Mouse (Mus musculus): ENCODE measurements at regions not wholly inside any gene's neighbourhood (a gene's known extent, or its start where the extent isn't known, plus 50 kb on each side); places are given as distances from the start of the nearest gene placed in this dataset.

DNA sequence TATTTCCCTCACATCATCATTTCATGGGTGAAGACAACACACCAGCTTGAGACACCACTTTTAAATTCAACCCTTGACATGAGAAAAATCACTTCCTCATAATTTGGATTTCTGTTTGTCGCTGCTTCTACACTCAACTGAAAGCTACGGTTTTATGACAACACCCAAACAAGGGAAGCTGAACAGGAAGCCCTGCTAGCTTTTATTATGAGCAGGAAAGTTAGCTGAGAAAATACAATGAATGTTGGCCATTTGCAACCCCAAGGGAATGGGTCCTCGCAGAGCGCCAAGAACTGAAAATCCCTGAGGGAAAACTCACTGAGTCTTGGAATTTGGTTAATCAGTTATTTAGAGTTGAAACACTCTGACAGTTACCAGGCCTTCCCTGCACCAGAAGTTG lies 311.9 kb downstream of the Epha4 start:
- Histone ChIP-seq H3K4me3 (ENCODE audit: low read depth, low read length) (no peak overlapping the region), H3K27me3 (replicated peaks; ENCODE audit: control insufficient read depth, insufficient read depth, low read length) (no peaks in the 10 kb centered on the region), H3K9me3 (ENCODE audit: control insufficient read depth, low read length) (no peaks in the 10 kb centered on the region), H3K4me2 (ENCODE audit: low read depth, low read length) (no peak overlapping the region), H3K36me3 (ENCODE audit: control insufficient read depth, insufficient read depth, low read length) (no peaks in the 10 kb centered on the region), H3K4me1 (ENCODE audit: control insufficient read depth, insufficient read depth, low read length) (no peaks in the 10 kb centered on the region), H3K27ac (replicated peaks; ENCODE audit: low read depth, low read length) (no peak overlapping the region), H3K9ac (ENCODE audit: low read depth, low read length) (no peak overlapping the region)
- DNase-seq (ENCODE audit: low spot score) (no peak), ATAC-seq (ENCODE audit: low read depth) (no peak)
- 65% methylated on average over 4 of the region's 4 CpGs for WGBS

DNA sequence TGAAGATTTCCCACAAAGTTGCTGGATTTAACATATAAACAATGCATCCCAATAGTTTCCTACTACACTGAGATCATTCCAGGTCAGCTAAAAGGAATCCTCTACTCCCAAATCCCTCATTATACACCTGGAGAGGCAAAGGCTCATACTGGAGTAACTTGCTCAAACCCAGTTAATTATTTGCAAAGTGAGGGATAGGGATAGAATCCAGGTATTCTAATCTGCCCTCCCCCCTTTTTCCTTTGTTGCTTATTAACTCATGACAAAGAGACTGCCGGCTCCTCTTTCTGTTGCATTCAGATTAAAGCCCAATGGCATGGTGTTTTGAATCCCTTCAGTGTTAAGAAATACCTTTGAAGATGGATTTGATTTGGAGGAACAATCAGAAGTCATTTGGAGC lies 308.4 kb downstream of the Epha4 start:
- Histone ChIP-seq H3K27ac (replicated peaks; ENCODE audit: low read depth, low read length) (no peak overlapping the region), H3K4me2 (ENCODE audit: low read depth, low read length) (no peak overlapping the region), H3K4me1 (ENCODE audit: control insufficient read depth, insufficient read depth, low read length) (no peaks in the 10 kb centered on the region), H3K9me3 (ENCODE audit: control insufficient read depth, low read length) (no peaks in the 10 kb centered on the region), H3K27me3 (replicated peaks; ENCODE audit: control insufficient read depth, insufficient read depth, low read length) (no peaks in the 10 kb centered on the region), H3K4me3 (ENCODE audit: low read depth, low read length) (no peak overlapping the region), H3K36me3 (ENCODE audit: control insufficient read depth, insufficient read depth, low read length) (no peaks in the 10 kb centered on the region), H3K9ac (ENCODE audit: low read depth, low read length) (no peak overlapping the region)
- WGBS: 75% methylated on average over 1 of the region's 1 CpGs
- ATAC-seq (ENCODE audit: low read depth): no peak
- no peak for DNase-seq (ENCODE audit: low spot score)

DNA sequence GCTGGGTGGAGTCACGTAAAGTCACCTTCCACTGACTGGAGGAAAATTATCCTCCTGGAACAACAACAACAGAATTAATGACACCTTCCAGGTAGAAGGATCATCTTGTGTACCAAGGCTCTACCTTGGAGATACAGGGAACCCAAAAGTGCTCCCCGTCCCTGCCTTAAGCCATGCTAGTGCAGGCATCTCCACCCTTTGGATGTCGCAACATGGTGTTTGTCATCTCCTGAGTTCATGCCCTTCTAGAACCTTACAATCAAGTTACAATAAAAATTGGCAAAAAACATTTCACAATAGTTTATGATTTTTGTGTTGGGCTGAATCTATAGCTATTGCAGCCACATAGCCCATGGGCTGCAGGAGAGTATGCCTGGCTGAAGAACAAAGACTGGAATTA lies 305.5 kb downstream of the Epha4 start:
- no peak overlapping the region for H3K9ac ChIP-seq (ENCODE audit: low read depth, low read length)
- 80% methylated on average over 3 of the region's 3 CpGs for WGBS
- DNase-seq (ENCODE audit: low spot score) (no peak), ATAC-seq (ENCODE audit: low read depth) (no peak)
- no peak overlapping the region for H3K4me3 ChIP-seq (ENCODE audit: low read depth, low read length)
- no peaks in the 10 kb centered on the region for H3K4me1 ChIP-seq (ENCODE audit: control insufficient read depth, insufficient read depth, low read length)
- no peaks in the 10 kb centered on the region for H3K36me3 ChIP-seq (ENCODE audit: control insufficient read depth, insufficient read depth, low read length)
- H3K27me3 ChIP-seq (replicated peaks; ENCODE audit: control insufficient read depth, insufficient read depth, low read length): no peaks in the 10 kb centered on the region
- H3K9me3 ChIP-seq (ENCODE audit: control insufficient read depth, low read length): no peaks in the 10 kb centered on the region
- no peak overlapping the region for H3K4me2 ChIP-seq (ENCODE audit: low read depth, low read length)
- H3K27ac ChIP-seq (replicated peaks; ENCODE audit: low read depth, low read length): no peak overlapping the region

DNA sequence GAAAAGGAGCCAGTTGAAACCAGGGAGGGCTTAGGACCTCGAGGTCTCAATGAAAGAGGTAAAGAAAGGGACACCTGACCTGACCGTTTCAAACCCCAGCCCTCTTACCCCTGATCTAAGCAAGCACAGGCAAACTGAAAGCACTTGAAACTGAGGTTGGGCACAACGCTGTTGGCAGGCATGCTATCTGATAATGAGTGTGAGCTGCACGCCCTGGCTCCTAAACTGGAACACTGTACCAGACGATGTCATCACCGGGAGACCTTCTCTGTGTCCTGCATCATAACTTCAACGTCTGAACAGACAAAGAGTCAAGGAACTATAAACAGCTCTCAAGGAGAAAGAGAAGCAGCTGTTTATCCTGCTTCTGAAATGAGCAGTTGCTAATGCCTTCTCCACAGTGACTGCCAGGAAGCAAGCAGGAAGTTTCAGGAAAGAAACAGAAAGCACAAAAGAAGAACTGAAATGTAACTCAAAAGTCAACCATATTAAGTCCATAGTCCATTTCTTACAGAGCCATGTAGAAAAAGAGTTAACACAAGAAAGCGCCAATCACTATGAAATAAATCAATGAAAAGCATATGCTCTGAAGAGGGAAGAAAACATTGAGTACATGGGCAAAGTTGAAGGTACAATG lies 301.3 kb downstream of the Epha4 start:
- no peaks in the 10 kb centered on the region for H3K27me3 ChIP-seq (replicated peaks; ENCODE audit: control insufficient read depth, insufficient read depth, low read length)
- H3K9me3 ChIP-seq (ENCODE audit: control insufficient read depth, low read length): no peaks in the 10 kb centered on the region
- H3K4me3 ChIP-seq (ENCODE audit: low read depth, low read length): no peak overlapping the region
- WGBS: 35% methylated on average over 8 of the region's 8 CpGs
- no peak overlapping the region for H3K27ac ChIP-seq (replicated peaks; ENCODE audit: low read depth, low read length)
- H3K9ac ChIP-seq (ENCODE audit: low read depth, low read length): no peak overlapping the region
- no peaks in the 10 kb centered on the region for H3K4me1 ChIP-seq (ENCODE audit: control insufficient read depth, insufficient read depth, low read length)
- no peaks in the 10 kb centered on the region for H3K36me3 ChIP-seq (ENCODE audit: control insufficient read depth, insufficient read depth, low read length)
- DNase-seq (ENCODE audit: low spot score) (peak; percentile 13), ATAC-seq (ENCODE audit: low read depth) (no peak)
- H3K4me2 ChIP-seq (ENCODE audit: low read depth, low read length): 0 out of 2 replicates have a peak overlapping the region, but pooled peaks have one; percentile 16

DNA sequence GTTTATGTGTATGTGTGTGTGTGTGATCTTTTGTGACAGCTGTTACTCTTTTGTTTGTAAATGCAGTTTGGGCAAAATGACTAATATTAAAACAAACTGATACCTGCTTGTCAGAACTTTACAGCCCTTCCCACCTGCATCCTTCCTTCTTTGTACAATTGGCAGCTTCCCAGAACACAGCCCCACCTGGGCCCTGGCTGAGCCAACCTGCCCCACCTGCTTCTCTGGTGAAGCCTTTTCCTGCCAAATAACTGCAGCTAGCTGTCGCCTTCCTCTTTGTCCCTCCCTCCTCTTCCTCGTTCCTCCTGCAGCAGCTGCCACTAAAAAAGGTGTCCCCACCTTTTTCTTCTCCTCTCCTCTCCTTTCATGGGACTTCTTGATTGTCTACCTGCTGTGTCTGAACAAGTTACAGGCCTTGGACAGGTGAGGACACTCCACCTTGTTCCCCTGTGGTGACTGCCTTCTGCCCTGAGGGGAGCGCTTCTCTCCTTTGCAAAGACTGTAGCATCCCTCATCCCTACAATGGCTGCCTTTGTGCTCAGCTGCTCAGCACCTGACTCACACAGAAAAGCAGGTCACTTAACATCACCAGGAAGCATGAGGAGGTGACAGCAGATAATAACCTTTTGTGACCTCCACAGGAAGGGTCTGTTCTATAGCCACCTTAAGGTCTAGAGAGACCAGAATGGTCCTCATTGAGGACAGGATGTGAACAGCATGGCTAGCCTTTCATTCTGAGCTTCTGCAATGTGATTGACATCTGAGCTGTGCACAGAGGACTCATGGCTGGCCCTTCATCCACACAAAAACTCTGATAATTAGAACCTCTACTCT lies 295.2 kb downstream of the Epha4 start:
- Histone ChIP-seq H3K4me1 (ENCODE audit: control insufficient read depth, insufficient read depth, low read length) (peaks cover 9% of the 10 kb centered on the region), H3K9ac (ENCODE audit: low read depth, low read length) (no peak overlapping the region), H3K9me3 (ENCODE audit: control insufficient read depth, low read length) (no peaks in the 10 kb centered on the region), H3K27ac (replicated peaks; ENCODE audit: low read depth, low read length) (no peak overlapping the region), H3K36me3 (ENCODE audit: control insufficient read depth, insufficient read depth, low read length) (no peaks in the 10 kb centered on the region), H3K4me3 (ENCODE audit: low read depth, low read length) (no peak overlapping the region), H3K27me3 (replicated peaks; ENCODE audit: control insufficient read depth, insufficient read depth, low read length) (no peaks in the 10 kb centered on the region), H3K4me2 (ENCODE audit: low read depth, low read length) (no peak overlapping the region)
- ATAC-seq (ENCODE audit: low read depth) (peak; percentile 71; the same call in 1 of the 2 replicates), DNase-seq (ENCODE audit: low spot score) (peak; percentile 74)
- WGBS: 44% methylated on average over 3 of the region's 3 CpGs

DNA sequence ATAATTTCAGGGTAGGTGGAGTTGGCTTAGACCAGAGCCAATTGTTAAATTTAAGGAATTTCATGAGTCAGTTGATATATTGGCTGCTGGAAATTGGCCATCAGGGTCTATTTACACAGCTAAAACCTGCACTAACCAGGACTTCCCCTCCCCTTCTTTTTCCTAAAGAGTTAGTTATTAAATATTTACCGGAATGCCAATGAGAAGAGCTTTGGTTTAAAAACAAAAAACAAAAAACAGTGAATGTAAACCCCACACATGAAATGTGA lies 294.6 kb downstream of the Epha4 start:
- Histone ChIP-seq H3K36me3 (ENCODE audit: control insufficient read depth, insufficient read depth, low read length) (no peaks in the 10 kb centered on the region), H3K4me1 (ENCODE audit: control insufficient read depth, insufficient read depth, low read length) (peaks cover 9% of the 10 kb centered on the region), H3K27ac (replicated peaks; ENCODE audit: low read depth, low read length) (no peak overlapping the region), H3K4me2 (ENCODE audit: low read depth, low read length) (no peak overlapping the region), H3K9me3 (ENCODE audit: control insufficient read depth, low read length) (no peaks in the 10 kb centered on the region), H3K27me3 (replicated peaks; ENCODE audit: control insufficient read depth, insufficient read depth, low read length) (no peaks in the 10 kb centered on the region), H3K4me3 (ENCODE audit: low read depth, low read length) (no peak overlapping the region), H3K9ac (ENCODE audit: low read depth, low read length) (no peak overlapping the region)
- ATAC-seq (ENCODE audit: low read depth) (no peak), DNase-seq (ENCODE audit: low spot score) (peak; percentile 55)
- WGBS: 53% methylated on average over 1 of the region's 1 CpGs

DNA sequence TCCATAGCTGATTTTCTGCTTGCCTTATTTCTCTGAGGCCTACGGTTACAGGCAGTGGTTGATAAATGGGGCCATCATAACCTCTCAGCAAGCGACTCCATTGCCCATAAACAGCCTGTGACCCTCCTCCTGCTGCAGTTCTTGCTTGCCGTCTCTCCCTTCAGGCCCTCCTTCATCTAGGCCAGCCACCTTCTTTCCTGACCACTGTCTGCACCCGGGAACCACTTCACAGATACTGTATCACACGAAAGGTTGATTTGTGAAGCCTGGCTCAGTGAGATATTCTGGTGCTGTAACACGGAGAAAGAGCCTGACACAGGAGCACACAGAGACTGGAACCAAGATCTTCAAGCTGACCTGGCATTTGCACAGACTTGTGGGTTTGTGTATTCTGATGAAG lies 294.1 kb downstream of the Epha4 start:
- Histone ChIP-seq H3K4me2 (ENCODE audit: low read depth, low read length) (no peak overlapping the region), H3K27ac (replicated peaks; ENCODE audit: low read depth, low read length) (no peak overlapping the region), H3K4me3 (ENCODE audit: low read depth, low read length) (no peak overlapping the region), H3K36me3 (ENCODE audit: control insufficient read depth, insufficient read depth, low read length) (no peaks in the 10 kb centered on the region), H3K27me3 (replicated peaks; ENCODE audit: control insufficient read depth, insufficient read depth, low read length) (no peaks in the 10 kb centered on the region), H3K9ac (ENCODE audit: low read depth, low read length) (no peak overlapping the region), H3K9me3 (ENCODE audit: control insufficient read depth, low read length) (no peaks in the 10 kb centered on the region), H3K4me1 (ENCODE audit: control insufficient read depth, insufficient read depth, low read length) (peaks cover 9% of the 10 kb centered on the region)
- ATAC-seq (ENCODE audit: low read depth): no peak
- DNase-seq (ENCODE audit: low spot score): no peak
- 81% methylated on average over 6 of the region's 6 CpGs for WGBS

DNA sequence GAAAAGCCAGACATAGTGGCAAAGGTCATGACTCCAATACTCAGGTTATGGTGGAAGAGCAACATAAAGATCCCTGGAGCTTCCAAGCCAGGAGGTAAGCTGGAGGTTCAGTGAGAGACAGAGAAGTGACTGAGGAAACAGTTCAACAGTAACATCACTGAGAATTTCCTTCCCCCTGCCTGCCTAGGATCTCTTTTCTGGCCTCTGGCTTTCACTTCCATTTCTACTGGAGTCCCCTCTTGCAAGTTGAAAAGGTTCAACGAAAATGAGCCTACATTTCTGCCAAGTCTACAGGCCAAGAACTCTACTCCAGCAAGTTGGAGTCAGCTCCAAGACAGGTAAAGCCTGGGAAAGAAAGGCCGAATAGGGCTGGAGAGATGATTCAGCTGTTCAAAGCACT lies 293.0 kb downstream of the Epha4 start:
- WGBS: 96% methylated on average over 2 of the region's 2 CpGs
- no peak overlapping the region for H3K4me3 ChIP-seq (ENCODE audit: low read depth, low read length)

DNA sequence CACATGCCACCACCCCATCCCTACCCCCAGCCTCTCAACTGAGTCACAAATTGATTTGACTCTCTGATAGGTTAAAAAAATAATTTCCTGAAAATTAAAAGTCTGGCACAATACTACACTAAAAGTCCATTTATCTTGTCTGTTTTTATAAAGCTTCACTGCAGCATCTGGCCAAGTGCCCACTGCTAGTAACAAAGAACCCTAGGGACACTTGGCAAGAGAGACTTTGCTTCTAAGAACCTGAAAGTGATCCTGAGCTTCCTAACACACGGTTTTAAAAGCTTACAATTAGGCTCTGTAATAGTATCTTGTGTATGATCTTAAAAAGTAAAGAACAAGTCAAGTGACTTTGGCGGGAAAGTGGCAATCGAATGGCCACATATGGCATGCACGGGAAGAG lies 288.3 kb downstream of the Epha4 start:
- H3K36me3 ChIP-seq (ENCODE audit: control insufficient read depth, insufficient read depth, low read length): no peaks in the 10 kb centered on the region
- no peak for ATAC-seq (ENCODE audit: low read depth)
- DNase-seq (ENCODE audit: low spot score): peak; percentile 39
- no peaks in the 10 kb centered on the region for H3K27me3 ChIP-seq (replicated peaks; ENCODE audit: control insufficient read depth, insufficient read depth, low read length)
- H3K9ac ChIP-seq (ENCODE audit: low read depth, low read length): no peak overlapping the region
- peaks cover 16% of the 10 kb centered on the region for H3K4me1 ChIP-seq (ENCODE audit: control insufficient read depth, insufficient read depth, low read length)
- no peak overlapping the region for H3K4me3 ChIP-seq (ENCODE audit: low read depth, low read length)
- H3K4me2 ChIP-seq (ENCODE audit: low read depth, low read length): peak overlapping the region; percentile 43
- H3K27ac ChIP-seq (replicated peaks; ENCODE audit: low read depth, low read length): 0 out of 2 replicates have a peak overlapping the region, but pooled peaks have one; percentile 25
- no peaks in the 10 kb centered on the region for H3K9me3 ChIP-seq (ENCODE audit: control insufficient read depth, low read length)
- 34% methylated on average over 4 of the region's 4 CpGs for WGBS

More for the DNA sequence above, 293.0 kb downstream of the Epha4 start:
- Histone ChIP-seq H3K4me1 (ENCODE audit: control insufficient read depth, insufficient read depth, low read length) (peaks cover 14% of the 10 kb centered on the region), H3K4me2 (ENCODE audit: low read depth, low read length) (no peak overlapping the region), H3K9ac (ENCODE audit: low read depth, low read length) (no peak overlapping the region), H3K36me3 (ENCODE audit: control insufficient read depth, insufficient read depth, low read length) (no peaks in the 10 kb centered on the region), H3K27me3 (replicated peaks; ENCODE audit: control insufficient read depth, insufficient read depth, low read length) (no peaks in the 10 kb centered on the region), H3K27ac (replicated peaks; ENCODE audit: low read depth, low read length) (no peak overlapping the region), H3K9me3 (ENCODE audit: control insufficient read depth, low read length) (no peaks in the 10 kb centered on the region)
- no peak for ATAC-seq (ENCODE audit: low read depth)
- no peak for DNase-seq (ENCODE audit: low spot score)
